Mouse (Mus musculus) kidney, embryonic 15.5 days (tissue): Measurements from ENCODE around the gene D830030K20Rik. TPM values are rescaled to one million over a fixed set of nuclear protein-coding genes. Genes with fewer than 3 reads are reported as not detected.
"Not testable (repeated sequence)": the region's sequence is repeated elsewhere in the genome, so short reads cannot be mapped to it uniquely, and the experiment has no call there.

ENCODE experiments used
- ATAC-seq: fragments of 200-750 bp; cut with Nextera tagmentation; replicated peaks from 2 replicates; pipeline ENCODE4 v1.8.0; 2017; ENCODE audit warnings: moderate TSS enrichment; ENCODE audit not compliant: low FRiP score
- H3K27ac ChIP-seq: fragments of 300-500 bp; sonication (generic); 2 replicates; pipeline ENCODE4 v1.5.1; 2015; ENCODE audit warnings: mild to moderate bottlenecking, inconsistent platforms
- H3K27me3 ChIP-seq: fragments of 300-500 bp; sonication (generic); 2 replicates; pipeline ENCODE4 v1.6.1; 2015; ENCODE audit warnings: inconsistent platforms
- H3K36me3 ChIP-seq: fragments of 300-500 bp; sonication (generic); 2 replicates; pipeline ENCODE4 v1.6.1; 2015; ENCODE audit warnings: inconsistent platforms
- H3K4me1 ChIP-seq: fragments of 300-500 bp; sonication (generic); 2 replicates; pipeline ENCODE4 v1.6.1; 2015; ENCODE audit warnings: inconsistent platforms
- H3K4me2 ChIP-seq: fragments of 300-500 bp; sonication (generic); 2 replicates; pipeline ENCODE4 v1.6.1; 2015; ENCODE audit warnings: moderate library complexity, mild to moderate bottlenecking, inconsistent platforms
- H3K4me3 ChIP-seq: fragments of 300-500 bp; sonication (generic); replicated peaks from 2 replicates; pipeline ENCODE4 v1.5.1; 2015; ENCODE audit warnings: mild to moderate bottlenecking, inconsistent platforms
- H3K9ac ChIP-seq: fragments of 300-500 bp; sonication (generic); 2 replicates; pipeline ENCODE4 v1.6.1; 2015; ENCODE audit warnings: mild to moderate bottlenecking, inconsistent platforms
- H3K9me3 ChIP-seq: fragments of 300-500 bp; sonication (generic); replicated peaks from 2 replicates; pipeline ENCODE4 v1.6.1; 2016; ENCODE audit warnings: inconsistent platforms
- WGBS: fragments of 180-500 bp; shearing (Covaris S2); methylation state at CpG from one replicate; pipeline ENCODE4 v1.1.7; 2015; ENCODE audit warnings: mixed read lengths; 5-methylcytosine and 5-hydroxymethylcytosine counted together
- polyA plus RNA-seq: library from polyadenylated mRNA; unstranded; fragments of >200 nt; fragmentation: Nextera tagmentation; extraction: Ambion mirVana; gene quantifications from 2 replicates; pipeline ENCODE4 v1.2.1, GENCODE M21; 2015

The D830030K20Rik gene
- polyA plus RNA-seq, result 4.8 and 5.5 TPM in 2 replicates

- not testable (repeated sequence) for ATAC-seq, H3K27me3 ChIP-seq, H3K27ac ChIP-seq, H3K4me1 ChIP-seq, H3K9ac ChIP-seq, H3K9me3 ChIP-seq, H3K36me3 ChIP-seq
- WGBS, result under 1% methylated on average over 26 of the region's 62 CpGs
- Histone ChIP-seq H3K4me3 (peak within 1 kb of the TSS; percentile 50), H3K4me2 (peak within 1 kb of the TSS; percentile 85)
Measured at GRCm38 (mm10) chr14:3208272-3209152, at the start of gene D830030K20Rik. Gene D830030K20Rik, plus strand, starts transcription at chr14:3208488.

- not testable (repeated sequence) for H3K36me3 ChIP-seq, H3K9me3 ChIP-seq, ATAC-seq, H3K4me1 ChIP-seq, H3K4me2 ChIP-seq, H3K4me3 ChIP-seq, H3K9ac ChIP-seq, H3K27ac ChIP-seq, H3K27me3 ChIP-seq
- no CpG with 5 or more reads among the region's 2 CpGs for WGBS
Measured at GRCm38 (mm10) chr14:3187955-3188354, 20.3 kb upstream of the D830030K20Rik start, which contains the start of gene Gm5795. Gene Gm5795, plus strand, starts transcription at chr14:3188255.

GRCm38 (mm10) chr14:3209367-3209766, 1.1 kb downstream of the D830030K20Rik start:
- not testable (repeated sequence) for H3K36me3 ChIP-seq, H3K9ac ChIP-seq, H3K27me3 ChIP-seq, H3K4me3 ChIP-seq, H3K4me1 ChIP-seq, H3K4me2 ChIP-seq, H3K27ac ChIP-seq, ATAC-seq, H3K9me3 ChIP-seq
- WGBS, result 8% methylated on average over 10 of the region's 11 CpGs

GRCm38 (mm10) chr14:3262531-3262930, 54.2 kb downstream of the D830030K20Rik start:
- H3K9me3 ChIP-seq, ATAC-seq, H3K36me3 ChIP-seq, H3K4me2 ChIP-seq, H3K4me1 ChIP-seq, H3K4me3 ChIP-seq, H3K9ac ChIP-seq, H3K27me3 ChIP-seq, H3K27ac ChIP-seq: not testable (repeated sequence)
- WGBS, result 84% methylated on average over 2 of the region's 2 CpGs

Other genes with a start within 250 kb of the D830030K20Rik start
- gene Gm2888, start 178.5 kb upstream of the D830030K20Rik start, polyA plus RNA-seq, result not detected in 2 replicates
- 1.2 and 2.2 TPM in 2 replicates for gene Gm2897, start 159.2 kb upstream of the D830030K20Rik start, polyA plus RNA-seq
- not detected in 2 replicates for gene Gm10340, start 74.5 kb upstream of the D830030K20Rik start, polyA plus RNA-seq
- gene Gm5795, start 20.2 kb upstream of the D830030K20Rik start, polyA plus RNA-seq, result not detected in 2 replicates
- gene Gm2956, start 124.1 kb downstream of the D830030K20Rik start, polyA plus RNA-seq, result not detected in 2 replicates
- not detected in 2 replicates for gene Gm10413, start 186.6 kb downstream of the D830030K20Rik start, polyA plus RNA-seq
- gene Gm10409, start 204.1 kb downstream of the D830030K20Rik start, polyA plus RNA-seq, result 0.63 and 0.66 TPM in 2 replicates
- 0.41 and 1.3 TPM in 2 replicates for gene Gm3005, start 219.6 kb downstream of the D830030K20Rik start, polyA plus RNA-seq
- not detected in 2 replicates for gene Gm10408, start 240.9 kb downstream of the D830030K20Rik start, polyA plus RNA-seq